Mouse (Mus musculus) limb, embryonic 10.5 days (tissue): ENCODE data around the gene Ptpre. TPM values are rescaled to one million over a fixed set of nuclear protein-coding genes. Genes with fewer than 3 reads are reported as not detected.

Source experiments
- DNase-seq: peaks from one replicate; pipeline ENCODE4 v3.0.0-alpha.2; 2017; ENCODE audit warnings: low spot score
- H3K27ac ChIP-seq: fragments of 300-500 bp; sonication (generic); 2 replicates; pipeline ENCODE4 v1.5.1; 2016; ENCODE audit warnings: mild to moderate bottlenecking
- H3K27me3 ChIP-seq: fragments of 300-500 bp; sonication (generic); 2 replicates; pipeline ENCODE4 v1.6.1; 2016; ENCODE audit warnings: low read depth, mild to moderate bottlenecking; ENCODE audit not compliant: poor library complexity, severe bottlenecking
- H3K36me3 ChIP-seq: fragments of 300-500 bp; sonication (generic); 2 replicates; pipeline ENCODE4 v1.6.1; 2016; ENCODE audit warnings: mild to moderate bottlenecking, moderate library complexity
- H3K4me1 ChIP-seq: fragments of 300-500 bp; sonication (generic); 2 replicates; pipeline ENCODE4 v1.6.1; 2016
- H3K4me3 ChIP-seq: fragments of 300-500 bp; sonication (generic); 2 replicates; pipeline ENCODE4 v1.5.1; 2016; ENCODE audit warnings: mild to moderate bottlenecking, moderate library complexity
- H3K9me3 ChIP-seq: fragments of 300-500 bp; sonication (generic); replicated peaks from 2 replicates; pipeline ENCODE4 v1.6.1; 2016; ENCODE audit warnings: mild to moderate bottlenecking
- WGBS: fragments of 180-500 bp; shearing (Covaris S2); methylation state at CpG from one replicate; pipeline ENCODE4 v1.1.7; 2016; 5-methylcytosine and 5-hydroxymethylcytosine counted together
- polyA plus RNA-seq: library from polyadenylated mRNA; unstranded; fragments of >200 nt; fragmentation: Nextera tagmentation; extraction: Ambion mirVana; gene quantifications from 2 replicates; pipeline ENCODE4 v1.2.1, GENCODE M21; 2016

The Ptpre gene
- polyA plus RNA-seq, 1 experiment from 2014 or later: 0.64 TPM

GRCm38 (mm10) chr7:135704251-135704650, 167.0 kb downstream of the Ptpre start:
- H3K9me3 ChIP-seq: no peaks in the 10 kb centered on the region
- 93% methylated on average over 8 of the region's 8 CpGs for WGBS
- DNase-seq: no peak
- no peaks in the 10 kb centered on the region for H3K27me3 ChIP-seq
- no peaks in the 10 kb centered on the region for H3K4me1 ChIP-seq
- no peak overlapping the region for H3K4me3 ChIP-seq
- H3K36me3 ChIP-seq: peaks cover 100% of the 10 kb centered on the region
- no peak overlapping the region for H3K27ac ChIP-seq

GRCm38 (mm10) chr7:135705083-135705482, 167.8 kb downstream of the Ptpre start:
- DNase-seq: no peak
- Histone ChIP-seq H3K36me3 (peaks cover 100% of the 10 kb centered on the region), H3K4me3 (no peak overlapping the region), H3K4me1 (no peaks in the 10 kb centered on the region), H3K9me3 (no peaks in the 10 kb centered on the region), H3K27ac (no peak overlapping the region), H3K27me3 (no peaks in the 10 kb centered on the region)
- WGBS: 94% methylated on average over 1 of the region's 1 CpGs

GRCm38 (mm10) chr7:135705753-135706152, 168.5 kb downstream of the Ptpre start:
- H3K4me1 ChIP-seq: no peaks in the 10 kb centered on the region
- H3K27ac ChIP-seq: no peak overlapping the region
- 94% methylated on average over 6 of the region's 6 CpGs for WGBS
- no peak overlapping the region for H3K4me3 ChIP-seq
- DNase-seq: no peak
- peaks cover 100% of the 10 kb centered on the region for H3K36me3 ChIP-seq
- no peaks in the 10 kb centered on the region for H3K9me3 ChIP-seq
- H3K27me3 ChIP-seq: no peaks in the 10 kb centered on the region

- Histone ChIP-seq H3K4me1 (peaks cover 28% of the 10 kb centered on the region), H3K36me3 (peaks cover 67% of the 10 kb centered on the region)
- 86% methylated on average over 2 of the region's 2 CpGs for WGBS
These were observed 173.4 kb downstream of the Ptpre start for GRCm38 (mm10) chr7:135710702-135711101.

GRCm38 (mm10) chr7:135712534-135712933, 175.3 kb downstream of the Ptpre start:
- Histone ChIP-seq H3K36me3 (peaks cover 49% of the 10 kb centered on the region), H3K4me3 (no peak overlapping the region), H3K9me3 (no peaks in the 10 kb centered on the region), H3K27ac (no peak overlapping the region), H3K27me3 (no peaks in the 10 kb centered on the region), H3K4me1 (peaks cover 34% of the 10 kb centered on the region)
- WGBS: 88% methylated on average over 1 of the region's 1 CpGs
- DNase-seq: no peak

More at GRCm38 (mm10) chr7:135710702-135711101, 173.4 kb downstream of the Ptpre start:
- Histone ChIP-seq H3K27ac (no peak overlapping the region), H3K4me3 (no peak overlapping the region), H3K9me3 (no peaks in the 10 kb centered on the region), H3K27me3 (no peaks in the 10 kb centered on the region)
- DNase-seq: no peak

GRCm38 (mm10) chr7:135713326-135713725, 176.0 kb downstream of the Ptpre start:
- Histone ChIP-seq H3K9me3 (no peaks in the 10 kb centered on the region), H3K27ac (no peak overlapping the region), H3K27me3 (no peaks in the 10 kb centered on the region), H3K36me3 (peaks cover 41% of the 10 kb centered on the region), H3K4me1 (peaks cover 34% of the 10 kb centered on the region), H3K4me3 (peak overlapping the region; percentile 91)
- DNase-seq: no peak
- WGBS: 86% methylated on average over 8 of the region's 8 CpGs

- 5% methylated on average over 7 of the region's 7 CpGs for WGBS
- Histone ChIP-seq H3K27ac (peak overlapping the region; percentile 99), H3K36me3 (peaks cover 22% of the 10 kb centered on the region), H3K9me3 (no peaks in the 10 kb centered on the region), H3K4me1 (peaks cover 34% of the 10 kb centered on the region), H3K27me3 (no peaks in the 10 kb centered on the region), H3K4me3 (peak overlapping the region; percentile 91)
- no peak for DNase-seq
These were observed 177.9 kb downstream of the Ptpre start for GRCm38 (mm10) chr7:135715166-135715565.

GRCm38 (mm10) chr7:135715642-135716444, 178.6 kb downstream of the Ptpre start, which contains the start of gene Mki67:
Gene Mki67 (minus strand): TSS chr7:135716361.
- Histone ChIP-seq H3K9me3 (no peaks in the 10 kb centered on the region), H3K4me1 (peaks cover 34% of the 10 kb centered on the region), H3K27me3 (no peaks in the 10 kb centered on the region), H3K4me3 (peak within 1 kb of the TSS; percentile 91), H3K36me3 (peaks cover 16% of the 10 kb centered on the region), H3K27ac (peak within 1 kb of the TSS; percentile 99)
- DNase-seq: peak; percentile 63
- WGBS: under 1% methylated on average over 82 of the region's 82 CpGs

- H3K27ac ChIP-seq: peak overlapping the region; percentile 99
These were observed 179.2 kb downstream of the Ptpre start for GRCm38 (mm10) chr7:135716445-135716877.

GRCm38 (mm10) chr7:135716968-135717557, 179.8 kb downstream of the Ptpre start:
- Histone ChIP-seq H3K4me1 (peaks cover 37% of the 10 kb centered on the region), H3K36me3 (peaks cover 15% of the 10 kb centered on the region), H3K27ac (peak overlapping the region; percentile 99), H3K4me3 (peak overlapping the region; percentile 91), H3K27me3 (no peaks in the 10 kb centered on the region), H3K9me3 (no peaks in the 10 kb centered on the region)
- DNase-seq: no peak
- 67% methylated on average over 7 of the region's 7 CpGs for WGBS

More at GRCm38 (mm10) chr7:135716445-135716877, 179.2 kb downstream of the Ptpre start:
- Histone ChIP-seq H3K4me3 (peak overlapping the region; percentile 91), H3K27me3 (no peaks in the 10 kb centered on the region), H3K4me1 (peaks cover 34% of the 10 kb centered on the region), H3K9me3 (no peaks in the 10 kb centered on the region), H3K36me3 (peaks cover 16% of the 10 kb centered on the region)
- WGBS: under 1% methylated on average over 26 of the region's 28 CpGs
- DNase-seq: peak; percentile 94

- Histone ChIP-seq H3K36me3 (no peaks in the 10 kb centered on the region), H3K27ac (0 out of 2 replicates have a peak overlapping the region, but pooled peaks have one; percentile 40), H3K27me3 (no peaks in the 10 kb centered on the region), H3K9me3 (no peaks in the 10 kb centered on the region), H3K4me3 (no peak overlapping the region), H3K4me1 (peaks cover 9% of the 10 kb centered on the region)
- WGBS: 56% methylated on average over 7 of the region's 7 CpGs
- DNase-seq: no peak
These were observed 184.2 kb downstream of the Ptpre start for GRCm38 (mm10) chr7:135721436-135721992.

- Histone ChIP-seq H3K36me3 (no peaks in the 10 kb centered on the region), H3K27me3 (no peaks in the 10 kb centered on the region), H3K27ac (peak overlapping the region; percentile 40; the same call in 1 of the 2 replicates), H3K9me3 (no peaks in the 10 kb centered on the region), H3K4me3 (no peak overlapping the region), H3K4me1 (peaks cover 4% of the 10 kb centered on the region; the same call in 1 of the 2 replicates)
- DNase-seq: no peak
- 91% methylated on average over 6 of the region's 6 CpGs for WGBS
These were observed 184.9 kb downstream of the Ptpre start for GRCm38 (mm10) chr7:135722011-135722838.
